Mouse (Mus musculus): ENCODE data around the gene Rgl2. TPM values are rescaled to one million over a fixed set of nuclear protein-coding genes. Genes with fewer than 3 reads are reported as not detected.
A peak's percentile ranks its signal among the peaks of the same experiment; 100 is the strongest.
"Not testable (repeated sequence)": the region's sequence is repeated elsewhere in the genome, so short reads cannot be mapped to it uniquely, and the experiment has no call there.

The Rgl2 gene
- polyA plus RNA-seq, 1 experiment from 2014 or later = 27.8 TPM

GRCm38 (mm10) chr17:33948090-33948904, 19.0 kb downstream of the Rgl2 start:
- WGBS (ENCODE audit: insufficient replicate concordance) = 83% methylated on average over 22 of the region's 22 CpGs

GRCm38 (mm10) chr17:33948905-33949537, 19.7 kb downstream of the Rgl2 start:
- 90% methylated on average over 19 of the region's 19 CpGs for WGBS (ENCODE audit: insufficient replicate concordance)
- Histone ChIP-seq H3K9ac (ENCODE audit: low read depth, low read length) (peak overlapping the region; percentile 22; the same call in 1 of the 2 replicates), H3K4me3 (ENCODE audit: low read depth, low read length) (no peak overlapping the region), H3K9me3 (replicated peaks; ENCODE audit: control insufficient read depth, low read length) (no peaks in the 10 kb centered on the region), H3K27me3 (ENCODE audit: control insufficient read depth, insufficient read depth, low read length) (no peaks in the 10 kb centered on the region), H3K4me1 (ENCODE audit: control insufficient read depth, insufficient read depth, low read length) (peaks cover 32% of the 10 kb centered on the region), H3K27ac (ENCODE audit: low read depth, low read length) (no peak overlapping the region), H3K36me3 (ENCODE audit: control insufficient read depth, insufficient read depth, low read length) (peaks cover 28% of the 10 kb centered on the region), H3K4me2 (no peak overlapping the region)
- ATAC-seq (replicated peaks; ENCODE audit: insufficient number of reproducible peaks, low FRiP score, low TSS enrichment) = no peak

More at GRCm38 (mm10) chr17:33948090-33948904, 19.0 kb downstream of the Rgl2 start:
- Histone ChIP-seq H3K27ac (ENCODE audit: low read depth, low read length) (no peak overlapping the region), H3K27me3 (ENCODE audit: control insufficient read depth, insufficient read depth, low read length) (no peaks in the 10 kb centered on the region), H3K4me2 (no peak overlapping the region), H3K9ac (ENCODE audit: low read depth, low read length) (no peak overlapping the region), H3K36me3 (ENCODE audit: control insufficient read depth, insufficient read depth, low read length) (peaks cover 24% of the 10 kb centered on the region), H3K4me1 (ENCODE audit: control insufficient read depth, insufficient read depth, low read length) (peaks cover 25% of the 10 kb centered on the region), H3K4me3 (ENCODE audit: low read depth, low read length) (no peak overlapping the region), H3K9me3 (replicated peaks; ENCODE audit: control insufficient read depth, low read length) (no peaks in the 10 kb centered on the region)
- ATAC-seq (replicated peaks; ENCODE audit: insufficient number of reproducible peaks, low FRiP score, low TSS enrichment) = no peak

- H3K9me3 ChIP-seq (replicated peaks; ENCODE audit: control insufficient read depth, low read length) = no peaks in the 10 kb centered on the region
- no peaks in the 10 kb centered on the region for H3K27me3 ChIP-seq (ENCODE audit: control insufficient read depth, insufficient read depth, low read length)
- H3K4me2 ChIP-seq = peak overlapping the region; percentile 96
- peaks cover 23% of the 10 kb centered on the region for H3K36me3 ChIP-seq (ENCODE audit: control insufficient read depth, insufficient read depth, low read length)
- peak overlapping the region; percentile 77; the same call in 1 of the 2 replicates for H3K9ac ChIP-seq (ENCODE audit: low read depth, low read length)
- peaks cover 39% of the 10 kb centered on the region for H3K4me1 ChIP-seq (ENCODE audit: control insufficient read depth, insufficient read depth, low read length)
- H3K27ac ChIP-seq (ENCODE audit: low read depth, low read length) = no peak overlapping the region
- ATAC-seq (replicated peaks; ENCODE audit: insufficient number of reproducible peaks, low FRiP score, low TSS enrichment) = no peak
- peak overlapping the region; percentile 53 for H3K4me3 ChIP-seq (ENCODE audit: low read depth, low read length)
- WGBS (ENCODE audit: insufficient replicate concordance) = 73% methylated on average over 10 of the region's 10 CpGs
Measured at GRCm38 (mm10) chr17:33950131-33950625, 20.8 kb downstream of the Rgl2 start.

GRCm38 (mm10) chr17:33951021-33951946, 21.9 kb downstream of the Rgl2 start, which contains the start of gene B3galt4:
Gene B3galt4 (minus strand): TSS chr17:33951488.
- Histone ChIP-seq H3K27me3 (ENCODE audit: control insufficient read depth, insufficient read depth, low read length) (no peaks in the 10 kb centered on the region), H3K4me2 (peak within 1 kb of the TSS; percentile 96), H3K4me1 (ENCODE audit: control insufficient read depth, insufficient read depth, low read length) (peaks cover 39% of the 10 kb centered on the region), H3K4me3 (ENCODE audit: low read depth, low read length) (peak within 1 kb of the TSS; percentile 53), H3K27ac (ENCODE audit: low read depth, low read length) (peak within 1 kb of the TSS; percentile 88), H3K9ac (ENCODE audit: low read depth, low read length) (peak within 1 kb of the TSS; percentile 77), H3K36me3 (ENCODE audit: control insufficient read depth, insufficient read depth, low read length) (peaks cover 20% of the 10 kb centered on the region), H3K9me3 (replicated peaks; ENCODE audit: control insufficient read depth, low read length) (no peaks in the 10 kb centered on the region)
- under 1% methylated on average over 45 of the region's 45 CpGs for WGBS (ENCODE audit: insufficient replicate concordance)
- peak; percentile 69 for ATAC-seq (replicated peaks; ENCODE audit: insufficient number of reproducible peaks, low FRiP score, low TSS enrichment)

GRCm38 (mm10) chr17:33952015-33952414, 22.7 kb downstream of the Rgl2 start:
- H3K9ac ChIP-seq (ENCODE audit: low read depth, low read length); H3K9me3 ChIP-seq (replicated peaks; ENCODE audit: control insufficient read depth, low read length); ATAC-seq (replicated peaks; ENCODE audit: insufficient number of reproducible peaks, low FRiP score, low TSS enrichment); H3K27me3 ChIP-seq (ENCODE audit: control insufficient read depth, insufficient read depth, low read length): not testable (repeated sequence)
- Histone ChIP-seq H3K27ac (ENCODE audit: low read depth, low read length) (peak overlapping the region; percentile 88; the same call in 1 of the 2 replicates), H3K4me2 (peak overlapping the region; percentile 96), H3K36me3 (ENCODE audit: control insufficient read depth, insufficient read depth, low read length) (peaks cover 19% of the 10 kb centered on the region), H3K4me3 (ENCODE audit: low read depth, low read length) (peak overlapping the region; percentile 53), H3K4me1 (ENCODE audit: control insufficient read depth, insufficient read depth, low read length) (peaks cover 45% of the 10 kb centered on the region)
- 73% methylated on average over 13 of the region's 13 CpGs for WGBS (ENCODE audit: insufficient replicate concordance)

GRCm38 (mm10) chr17:33952879-33953278, 23.5 kb downstream of the Rgl2 start:
- H3K27ac ChIP-seq (ENCODE audit: low read depth, low read length) = no peak overlapping the region
- 83% methylated on average over 4 of the region's 4 CpGs for WGBS (ENCODE audit: insufficient replicate concordance)
- H3K4me2 ChIP-seq = peak overlapping the region; percentile 96
- H3K4me3 ChIP-seq (ENCODE audit: low read depth, low read length) = 0 out of 2 replicates have a peak overlapping the region, but pooled peaks have one; percentile 12
- H3K27me3 ChIP-seq (ENCODE audit: control insufficient read depth, insufficient read depth, low read length) = no peaks in the 10 kb centered on the region
- H3K4me1 ChIP-seq (ENCODE audit: control insufficient read depth, insufficient read depth, low read length) = peaks cover 45% of the 10 kb centered on the region
- H3K9me3 ChIP-seq (replicated peaks; ENCODE audit: control insufficient read depth, low read length) = no peaks in the 10 kb centered on the region
- H3K9ac ChIP-seq (ENCODE audit: low read depth, low read length) = 0 out of 2 replicates have a peak overlapping the region, but pooled peaks have one; percentile 34
- no peak for ATAC-seq (replicated peaks; ENCODE audit: insufficient number of reproducible peaks, low FRiP score, low TSS enrichment)
- H3K36me3 ChIP-seq (ENCODE audit: control insufficient read depth, insufficient read depth, low read length) = peaks cover 19% of the 10 kb centered on the region

- Histone ChIP-seq H3K4me1 (ENCODE audit: control insufficient read depth, insufficient read depth, low read length) (peaks cover 45% of the 10 kb centered on the region), H3K27me3 (ENCODE audit: control insufficient read depth, insufficient read depth, low read length) (no peaks in the 10 kb centered on the region), H3K27ac (ENCODE audit: low read depth, low read length) (no peak overlapping the region), H3K9ac (ENCODE audit: low read depth, low read length) (0 out of 2 replicates have a peak overlapping the region, but pooled peaks have one; percentile 34), H3K9me3 (replicated peaks; ENCODE audit: control insufficient read depth, low read length) (no peaks in the 10 kb centered on the region), H3K4me3 (ENCODE audit: low read depth, low read length) (0 out of 2 replicates have a peak overlapping the region, but pooled peaks have one; percentile 12), H3K36me3 (ENCODE audit: control insufficient read depth, insufficient read depth, low read length) (peaks cover 19% of the 10 kb centered on the region), H3K4me2 (peak overlapping the region; percentile 96)
- WGBS (ENCODE audit: insufficient replicate concordance) = 78% methylated on average over 3 of the region's 3 CpGs
- no peak for ATAC-seq (replicated peaks; ENCODE audit: insufficient number of reproducible peaks, low FRiP score, low TSS enrichment)
Measured at GRCm38 (mm10) chr17:33953310-33953709, 24.0 kb downstream of the Rgl2 start.

All from heart, embryonic 11.5 days (tissue).